Comparison of ENCODE assay signal across 8 mouse cellular contexts in genomic region chr7:66079364-66080230, GRCm38 (mm10). TPM values are rescaled to one million over a fixed set of nuclear protein-coding genes. Genes with fewer than 3 reads are reported as not detected.
DNase-seq lines count a peak whose midpoint lies in the region; ATAC-seq and TF ChIP-seq lines count a peak whose summit lies in the region.

Gene Selenos, plus strand, starts transcription at chr7:66079649.

- no peak for TF ChIP-seq EP300 in MEL (IDR thresholded peaks at IDR 0.05; ENCODE audit: low read depth in 1 of 2, low read length in 2 of 2)

- no peak for TF ChIP-seq RAD21 in MEL (IDR thresholded peaks at IDR 0.05; ENCODE audit: low read depth, low read length)

- peaks cover 5% of the 10 kb centered on the region for H3K79me2 ChIP-seq in MEL (ENCODE audit: control insufficient read depth, insufficient read depth, low read length, poor library complexity)

- peak; percentile 99 for DNase-seq in MEL (ENCODE audit: low read depth, low spot score)
- peak; percentile 94 to 95 for DNase-seq in cerebellum, adult 2 months
- peak; percentile 98 for DNase-seq in forelimb bud, embryonic 11.5 days (ENCODE audit: low read depth, low spot score)
- peak; percentile 89 for DNase-seq in layer of hippocampus, adult 9-10 months (ENCODE audit: low spot score)
- DNase-seq in ovary, postnatal 10 days (ENCODE audit: low spot score), result peak; percentile 76
- DNase-seq in thymus, postnatal 10 days (ENCODE audit: low spot score in 2 of 2), result peak; percentile 92 to 93

- H3K27ac ChIP-seq in MEL (ENCODE audit: control insufficient read depth, low read depth, low read length), result peak within 1 kb of the TSS; percentile 47
- no peak within 1 kb of the TSS for H3K27ac ChIP-seq in cerebellum, adult 2 months (ENCODE audit: insufficient read depth, low read length)
- H3K27ac ChIP-seq in lung, embryonic 16.5 days (ENCODE audit: low read length), result peak within 1 kb of the TSS; percentile 84

- under 1% methylated on average over 65 of the region's 65 CpGs for WGBS in cerebellum, adult 2 months
- under 1% methylated on average over 64 of the region's 65 CpGs for WGBS in lung, embryonic 16.5 days

- H3K4me3 ChIP-seq in MEL (ENCODE audit: control insufficient read depth in 1 of 2, insufficient read depth in 1 of 2, low read depth in 2 of 2, low read length in 2 of 2), result peak within 1 kb of the TSS; percentile 78 to 84
- H3K4me3 ChIP-seq in cerebellum, adult 2 months (replicated peaks; ENCODE audit: insufficient read depth, low read depth, low read length), result peak within 1 kb of the TSS; percentile 75
- H3K4me3 ChIP-seq in lung, embryonic 16.5 days (ENCODE audit: low read length), result peak within 1 kb of the TSS; percentile 75

- peak; percentile 96 to 97 for TF ChIP-seq POLR2A in MEL (IDR thresholded peaks at IDR 0.05; ENCODE audit: control insufficient read depth in 1 of 2, insufficient read depth in 1 of 2, low read depth in 1 of 2, low read length in 2 of 2, poor library complexity in 1 of 2)
- peak; percentile 76 for TF ChIP-seq POLR2A in cerebellum, adult 2 months (IDR thresholded peaks at IDR 0.05; ENCODE audit: borderline replicate concordance, insufficient read depth, low read length)

- H3K9me3 ChIP-seq in MEL (replicated peaks; ENCODE audit: insufficient read depth, low read length), result no peaks in the 10 kb centered on the region
- H3K9me3 ChIP-seq in lung, embryonic 16.5 days (ENCODE audit: control insufficient read depth, low read length), result no peaks in the 10 kb centered on the region

- H3K27me3 ChIP-seq in MEL (ENCODE audit: control insufficient read depth in 1 of 2, insufficient read depth in 2 of 2, low read length in 2 of 2), result no peaks in the 10 kb centered on the region
- no peaks in the 10 kb centered on the region for H3K27me3 ChIP-seq in cerebellum, adult 2 months (ENCODE audit: control insufficient read depth, insufficient read depth, low read length)
- no peaks in the 10 kb centered on the region for H3K27me3 ChIP-seq in lung, embryonic 16.5 days (ENCODE audit: control insufficient read depth, insufficient read depth, low read depth, low read length)

- peaks cover 10 to 12% of the 10 kb centered on the region in 2 experiments for H3K36me3 ChIP-seq in MEL (ENCODE audit: control insufficient read depth in 1 of 2, insufficient read depth in 2 of 2, low read length in 2 of 2)
- H3K36me3 ChIP-seq in lung, embryonic 16.5 days (ENCODE audit: control insufficient read depth, insufficient read depth, low read length), result peaks cover 34% of the 10 kb centered on the region

- TF ChIP-seq CTCF in MEL (IDR thresholded peaks at IDR 0.05 in 2 of 3, conservative IDR thresholded peaks at IDR 0.05 in 1 of 3; ENCODE audit: control insufficient read depth in 1 of 3, insufficient read depth in 1 of 3, low read depth in 2 of 3, low read length in 3 of 3, poor library complexity in 1 of 3, severe bottlenecking in 1 of 3), result 0 out of 6 replicates have a peak, but pooled peaks of 1 of the 3 experiments have one; percentile 3
- no peak for TF ChIP-seq CTCF in cerebellum, adult 2 months (IDR thresholded peaks at IDR 0.05; ENCODE audit: borderline replicate concordance, insufficient read depth, low read depth, low read length)

- H3K4me1 ChIP-seq in MEL (ENCODE audit: control insufficient read depth in 1 of 2, insufficient read depth in 2 of 2, low read length in 2 of 2), result peaks cover 0 to 2% of the 10 kb centered on the region in 2 experiments; a peak in 1 of 4 replicates
- peaks cover 12% of the 10 kb centered on the region for H3K4me1 ChIP-seq in cerebellum, adult 2 months (ENCODE audit: control insufficient read depth, insufficient read depth, low read length)
- peaks cover 13% of the 10 kb centered on the region for H3K4me1 ChIP-seq in lung, embryonic 16.5 days (replicated peaks; ENCODE audit: control insufficient read depth, insufficient read depth, low read length)

- H3K4me2 ChIP-seq in lung, embryonic 16.5 days (ENCODE audit: low read depth, low read length), result peak within 1 kb of the TSS; percentile 84

- ATAC-seq in hematopoietic stem cell, adult 5-6 weeks (replicated peaks in 1 of 2; ENCODE audit: insufficient read depth in 1 of 2, low FRiP score in 2 of 2, low TSS enrichment in 1 of 2, low read depth in 1 of 2, poor library complexity in 2 of 2, severe bottlenecking in 2 of 2), result peak; percentile 98 to 99
- ATAC-seq in lung, embryonic 16.5 days (ENCODE audit: low read depth), result peak; percentile 100

- peak within 1 kb of the TSS; percentile 76 for H3K9ac ChIP-seq in MEL (ENCODE audit: control insufficient read depth, low read depth, low read length, poor library complexity, severe bottlenecking)
- H3K9ac ChIP-seq in lung, embryonic 16.5 days (ENCODE audit: low read length), result peak within 1 kb of the TSS; percentile 78

TF ChIP-seq in MEL, 35 proteins besides CTCF, POLR2A, EP300 and RAD21:
- no peak for TF ChIP-seq ZC3H11A (IDR thresholded peaks at IDR 0.05; ENCODE audit: low read depth, low read length)
- TF ChIP-seq USF2 (IDR thresholded peaks at IDR 0.05; ENCODE audit: borderline replicate concordance in 1 of 2, insufficient read depth in 1 of 2, low read depth in 1 of 2, low read length in 2 of 2), result no peak; a peak in 1 of 4 replicates
- peak; percentile 91 for TF ChIP-seq MYC (IDR thresholded peaks at IDR 0.05; ENCODE audit: low read depth, low read length)
- TF ChIP-seq MAFK (IDR thresholded peaks at IDR 0.05; ENCODE audit: borderline replicate concordance, low read depth, low read length), result no peak
- TF ChIP-seq ZKSCAN1 (IDR thresholded peaks at IDR 0.05; ENCODE audit: low read depth, low read length), result no peak
- peak; percentile 88 for TF ChIP-seq NELFE (IDR thresholded peaks at IDR 0.05; ENCODE audit: low read depth, low read length)
- peak; percentile 50 for TF ChIP-seq CHD2 (IDR thresholded peaks at IDR 0.05; ENCODE audit: low read length)
- TF ChIP-seq ETS1 (IDR thresholded peaks at IDR 0.05; ENCODE audit: low read depth, low read length), result peak; percentile 74
- peak; percentile 86 for TF ChIP-seq USF1 (IDR thresholded peaks at IDR 0.05; ENCODE audit: low read depth, low read length)
- peak; percentile 72 for TF ChIP-seq BHLHE40 (IDR thresholded peaks at IDR 0.05; ENCODE audit: borderline replicate concordance, low read depth, low read length)
- peak; percentile 50; the same call in 1 of the 2 replicates for TF ChIP-seq NRF1 (IDR thresholded peaks at IDR 0.05; ENCODE audit: insufficient read depth, low read depth, low read length, poor library complexity, severe bottlenecking)
- peak; percentile 46; the same call in 1 of the 2 replicates for TF ChIP-seq TCF12 (IDR thresholded peaks at IDR 0.05; ENCODE audit: low read depth, low read length)
- no peak for TF ChIP-seq UBTF (IDR thresholded peaks at IDR 0.05; ENCODE audit: borderline replicate concordance, insufficient read depth, low read depth, low read length)
- peak; percentile 87 for TF ChIP-seq RCOR1 (IDR thresholded peaks at IDR 0.05; ENCODE audit: low read depth, low read length)
- no peak for TF ChIP-seq E2F4 (IDR thresholded peaks at IDR 0.05; ENCODE audit: borderline replicate concordance, low read depth, low read length)
- TF ChIP-seq CHD1 (IDR thresholded peaks at IDR 0.05; ENCODE audit: low read depth, low read length), result no peak
- no peak for TF ChIP-seq GABPA (IDR thresholded peaks at IDR 0.05; ENCODE audit: low read depth, low read length)
- TF ChIP-seq MXI1 (IDR thresholded peaks at IDR 0.05; ENCODE audit: low read depth, low read length), result peak; percentile 98
- TF ChIP-seq TAL1 (IDR thresholded peaks at IDR 0.05; ENCODE audit: low read length), result no peak
- peak; percentile 72; the same call in 1 of the 2 replicates for TF ChIP-seq POLR2AphosphoS2 (IDR thresholded peaks at IDR 0.05; ENCODE audit: low read length)
- TF ChIP-seq SIN3A (IDR thresholded peaks at IDR 0.05; ENCODE audit: low read length), result peak; percentile 98
- TF ChIP-seq MAZ (IDR thresholded peaks at IDR 0.05; ENCODE audit: low read depth, low read length), result no peak
- no peak; the same call in 1 of the 2 replicates for TF ChIP-seq MYB (IDR thresholded peaks at IDR 0.05; ENCODE audit: low read depth, low read length)
- no peak for TF ChIP-seq ZNF384 (IDR thresholded peaks at IDR 0.05; ENCODE audit: low read depth, low read length)
- TF ChIP-seq MEF2A (IDR thresholded peaks at IDR 0.05; ENCODE audit: extremely low read depth, insufficient replicate concordance, low read depth, low read length, poor library complexity, severe bottlenecking), result no peak
- no peak for TF ChIP-seq SMC3 (IDR thresholded peaks at IDR 0.05; ENCODE audit: low read depth, low read length)
- TF ChIP-seq ZMIZ1 (IDR thresholded peaks at IDR 0.05; ENCODE audit: low read depth, low read length), result peak; percentile 75; the same call in 1 of the 2 replicates
- TF ChIP-seq ELF1 (IDR thresholded peaks at IDR 0.05; ENCODE audit: low read depth, low read length), result peak; percentile 94
- peak; percentile 97 for TF ChIP-seq MAX (IDR thresholded peaks at IDR 0.05; ENCODE audit: low read length)
- peak; percentile 29; the same call in 1 of the 2 replicates for TF ChIP-seq KAT2A (conservative IDR thresholded peaks at IDR 0.05; ENCODE audit: low read depth, low read length)
- no peak for TF ChIP-seq JUND (IDR thresholded peaks at IDR 0.05; ENCODE audit: low read depth, low read length)
- TF ChIP-seq HCFC1 (IDR thresholded peaks at IDR 0.05; ENCODE audit: low read depth, low read length), result peak; percentile 83
- no peak for TF ChIP-seq POLR2AphosphoS5 (IDR thresholded peaks at IDR 0.05; ENCODE audit: borderline replicate concordance, low read depth, low read length)
- peak; percentile 88 for TF ChIP-seq TBP (IDR thresholded peaks at IDR 0.05; ENCODE audit: low read depth, low read length)
- TF ChIP-seq GATA1 (IDR thresholded peaks at IDR 0.05; ENCODE audit: low read depth, low read length), result no peak

RNA-seq across cellular contexts. Expression of gene Selenos, which starts in this region (rescaled TPM):
- 91.8 and 103 TPM in 2 replicates for total RNA-seq in MEL (2012; rRNA removed)
- polyA plus RNA-seq in MEL (2012; ENCODE audit: insufficient read depth in 1 of 2, insufficient read length in 2 of 2, low read depth in 1 of 2, low replicate concordance in 2 of 2, missing spikeins in 1 of 2), result 10 to 100 TPM in 1 of 2 experiments, not detected in 1; 79.9 TPM
- 113 and 123 TPM in 2 replicates for polyA plus RNA-seq in cerebellum, adult 2 months (2012; rRNA removed)
- total RNA-seq in hematopoietic stem cell, adult 5-6 weeks (2017), result 51.3 and 53.3 TPM in 2 replicates
- polyA plus RNA-seq in lung, embryonic 16.5 days (2015; fragmentation: Nextera tagmentation; extraction: Ambion mirVana), result 122 and 123 TPM in 2 replicates
